Mouse (Mus musculus): Measurements from ENCODE around the gene Atxn2l.

Atxn2l gene

GRCm38 (mm10) chr7:126503273-126503878, at the start of gene Atxn2l:
Atxn2l (minus strand) TSS chr7:126503437.
- peak; percentile 98 for DNase-seq (ENCODE audit: extremely low read depth, insufficient read length, low spot score)

- no peak for DNase-seq (ENCODE audit: extremely low read depth, insufficient read length, low spot score)
Observed at GRCm38 (mm10) chr7:126545631-126546030, 42.4 kb upstream of the Atxn2l start.

- no peak for DNase-seq (ENCODE audit: extremely low read depth, insufficient read length, low spot score)
Observed at GRCm38 (mm10) chr7:126541661-126542060, 38.4 kb upstream of the Atxn2l start.

DNA sequence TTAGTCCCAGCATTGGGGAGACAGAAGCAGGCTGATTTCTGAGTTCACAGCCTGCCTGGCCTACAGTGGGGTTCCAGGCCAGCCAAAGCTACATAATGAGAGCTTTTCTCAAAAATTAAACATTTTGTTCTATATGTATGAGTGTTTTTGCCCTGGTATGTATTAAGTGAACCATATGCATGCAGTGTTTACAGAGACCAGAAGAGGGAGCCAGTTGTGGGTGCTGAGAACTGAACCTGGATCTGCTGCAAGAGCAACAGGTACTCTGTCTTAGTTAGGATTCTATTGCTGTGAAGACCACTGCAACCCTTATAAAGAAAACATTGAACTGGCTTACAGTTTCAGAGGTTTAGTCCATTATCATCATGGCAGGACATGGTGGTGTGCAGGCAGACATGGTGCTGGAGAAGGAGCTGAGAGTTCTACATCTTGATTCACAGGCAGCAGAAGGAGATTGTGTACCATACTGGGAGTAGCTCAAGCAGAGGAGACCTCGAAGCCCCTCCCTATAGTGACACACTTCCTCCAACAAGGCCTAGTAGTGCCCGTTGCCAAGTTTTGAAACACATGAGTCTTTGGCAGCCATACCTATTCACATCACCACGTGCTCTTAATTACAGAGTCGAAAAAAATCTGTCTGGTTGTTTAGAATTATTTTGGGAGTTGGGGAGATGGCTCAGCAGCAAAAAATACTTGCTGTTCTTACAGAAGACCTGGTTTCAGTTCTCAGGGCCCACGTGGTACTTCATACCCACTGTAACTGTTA, 34.8 kb upstream of the Atxn2l start:
- peak; percentile 23 for DNase-seq (ENCODE audit: extremely low read depth, insufficient read length, low spot score)

GRCm38 (mm10) chr7:126536466-126536865, 33.2 kb upstream of the Atxn2l start:
- DNase-seq (ENCODE audit: extremely low read depth, insufficient read length, low spot score), result no peak

GRCm38 (mm10) chr7:126535766-126536165, 32.5 kb upstream of the Atxn2l start:
- no peak for DNase-seq (ENCODE audit: extremely low read depth, insufficient read length, low spot score)

DNA sequence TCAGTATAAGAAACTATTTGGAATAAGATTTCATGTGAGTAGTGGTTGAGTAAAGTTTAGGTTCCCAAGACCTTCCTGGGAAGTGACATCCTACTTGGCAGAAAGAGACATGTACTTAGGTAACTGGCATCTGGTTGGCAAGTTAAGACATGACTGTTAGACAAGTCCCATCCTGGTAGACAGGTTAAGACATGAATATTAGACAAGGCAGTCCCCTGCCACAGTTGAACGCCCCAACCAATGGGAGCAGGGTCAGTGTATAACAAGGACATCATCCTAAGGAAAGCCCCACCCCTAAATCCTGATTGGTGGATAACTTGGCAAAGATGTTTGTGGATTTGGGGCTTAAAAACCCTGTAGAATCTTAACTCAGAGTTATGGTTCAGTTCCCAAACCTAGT, 30.2 kb upstream of the Atxn2l start:
- no peak for DNase-seq (ENCODE audit: extremely low read depth, insufficient read length, low spot score)

- peak; percentile 20 for DNase-seq (ENCODE audit: extremely low read depth, insufficient read length, low spot score)
Observed at GRCm38 (mm10) chr7:126528166-126528577, 24.9 kb upstream of the Atxn2l start.

DNA sequence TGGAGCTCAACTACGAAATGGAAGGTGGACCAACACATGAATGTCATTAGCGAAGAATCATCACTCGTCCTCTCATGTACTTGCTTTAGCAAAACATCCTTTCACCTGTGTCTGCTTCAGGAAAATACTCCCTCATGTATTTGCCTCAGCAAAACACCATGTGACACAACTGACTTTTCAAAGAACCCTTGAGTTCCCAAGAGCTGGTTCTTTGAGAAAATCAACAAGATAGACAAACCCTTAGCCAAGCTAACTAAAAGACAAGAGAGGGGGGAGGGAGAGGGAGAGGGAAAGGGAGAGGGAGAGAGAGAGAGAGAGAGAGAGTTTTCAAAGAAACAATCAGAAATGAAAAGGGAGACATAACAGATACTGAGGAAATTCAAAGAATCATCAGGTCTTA, 20.1 kb upstream of the Atxn2l start:
- DNase-seq (ENCODE audit: extremely low read depth, insufficient read length, low spot score), result no peak

GRCm38 (mm10) chr7:126519513-126519912, 16.3 kb upstream of the Atxn2l start:
- peak; percentile 31 for DNase-seq (ENCODE audit: extremely low read depth, insufficient read length, low spot score)

GRCm38 (mm10) chr7:126518261-126518941, 15.2 kb upstream of the Atxn2l start:
- no peak for DNase-seq (ENCODE audit: extremely low read depth, insufficient read length, low spot score)

GRCm38 (mm10) chr7:126511287-126511686, 8.1 kb upstream of the Atxn2l start:
- no peak for DNase-seq (ENCODE audit: extremely low read depth, insufficient read length, low spot score)

GRCm38 (mm10) chr7:126507126-126507778, 4.0 kb upstream of the Atxn2l start:
- no peak for DNase-seq (ENCODE audit: extremely low read depth, insufficient read length, low spot score)

- DNase-seq (ENCODE audit: extremely low read depth, insufficient read length, low spot score), result no peak
Observed at GRCm38 (mm10) chr7:126504913-126505312, 1.7 kb upstream of the Atxn2l start.

- DNase-seq (ENCODE audit: extremely low read depth, insufficient read length, low spot score), result no peak
Observed at GRCm38 (mm10) chr7:126502751-126503150, 486 bp downstream of the Atxn2l start.

DNA sequence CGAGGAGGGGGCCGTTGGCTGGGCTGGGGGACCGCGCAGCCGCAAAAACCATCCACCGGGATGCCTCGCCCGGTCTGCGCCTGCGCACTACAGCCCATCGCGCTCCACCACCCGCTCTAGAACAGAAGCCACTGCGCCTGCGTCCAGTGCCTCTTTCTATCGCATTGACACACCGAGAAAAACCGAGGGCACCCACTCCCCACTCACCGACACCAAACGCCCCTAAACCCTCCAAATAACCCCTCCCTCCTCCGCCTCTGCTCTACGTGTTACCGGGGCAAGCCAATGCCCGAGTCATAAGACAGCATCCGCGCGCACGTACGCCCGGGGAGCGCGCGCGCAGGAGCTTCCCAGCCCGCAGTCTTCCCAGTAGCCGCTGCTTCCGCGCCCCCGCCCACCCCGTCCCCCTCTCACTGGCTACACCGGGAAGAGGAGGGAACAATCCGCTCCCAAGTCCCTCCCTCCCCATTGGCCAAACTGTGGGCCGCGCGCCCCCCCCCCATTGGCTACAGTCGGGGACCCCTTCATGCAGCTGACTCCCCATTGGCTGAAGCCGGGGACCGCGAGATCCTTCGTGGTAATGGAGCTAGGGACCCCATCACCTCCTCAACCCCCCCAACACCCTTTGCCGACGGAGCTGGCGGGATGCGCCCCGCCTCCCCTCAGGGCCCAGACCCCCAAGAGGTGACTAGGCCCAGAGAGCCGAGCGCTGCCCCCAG, 1.1 kb downstream of the Atxn2l start:
- peak; percentile 98 for DNase-seq (ENCODE audit: extremely low read depth, insufficient read length, low spot score)

- no peak for DNase-seq (ENCODE audit: extremely low read depth, insufficient read length, low spot score)
Observed at GRCm38 (mm10) chr7:126501684-126502022, 1.6 kb downstream of the Atxn2l start.

- no peak for DNase-seq (ENCODE audit: extremely low read depth, insufficient read length, low spot score)
Observed at GRCm38 (mm10) chr7:126499416-126499815, 3.8 kb downstream of the Atxn2l start.

DNA sequence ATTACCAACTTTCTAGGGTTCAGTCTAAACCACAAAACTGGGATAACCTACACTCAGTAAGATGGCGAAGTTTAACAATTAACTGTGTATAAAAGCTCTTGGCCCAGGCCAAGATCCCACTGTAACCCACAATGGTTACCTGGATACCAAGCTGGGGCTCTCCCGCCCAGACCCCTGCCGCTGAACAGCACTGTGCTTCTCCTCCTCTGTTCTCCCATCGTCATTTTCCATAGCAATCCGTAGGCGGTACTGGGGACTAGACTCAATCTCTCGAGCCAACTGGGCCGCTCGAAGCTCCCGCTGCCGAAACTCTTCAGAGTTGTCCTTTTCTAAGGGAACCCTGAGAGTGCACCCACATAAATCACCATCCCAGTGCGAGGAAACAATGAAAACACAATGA, 5.3 kb downstream of the Atxn2l start:
- no peak for DNase-seq (ENCODE audit: extremely low read depth, insufficient read length, low spot score)

DNA sequence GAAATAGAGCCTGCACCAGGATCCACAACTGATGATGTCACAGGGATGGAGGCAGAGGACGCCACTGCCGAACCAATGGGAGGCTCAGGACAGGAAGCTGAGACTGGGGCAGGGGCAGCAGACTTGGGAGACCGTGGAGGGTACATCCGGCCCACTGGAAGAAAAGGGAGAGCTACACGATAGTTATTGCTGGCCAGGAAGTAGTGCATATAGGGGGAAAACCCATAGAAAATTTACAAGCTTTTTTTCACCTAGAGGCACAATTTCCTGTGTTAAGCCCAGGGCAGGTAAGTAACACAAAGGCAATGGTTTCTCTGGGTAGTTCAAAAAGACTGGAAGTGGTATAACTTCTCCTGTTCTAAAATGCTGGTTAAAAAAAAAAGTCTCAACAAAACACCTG, 6.8 kb downstream of the Atxn2l start:
- no peak for DNase-seq (ENCODE audit: extremely low read depth, insufficient read length, low spot score)

DNA sequence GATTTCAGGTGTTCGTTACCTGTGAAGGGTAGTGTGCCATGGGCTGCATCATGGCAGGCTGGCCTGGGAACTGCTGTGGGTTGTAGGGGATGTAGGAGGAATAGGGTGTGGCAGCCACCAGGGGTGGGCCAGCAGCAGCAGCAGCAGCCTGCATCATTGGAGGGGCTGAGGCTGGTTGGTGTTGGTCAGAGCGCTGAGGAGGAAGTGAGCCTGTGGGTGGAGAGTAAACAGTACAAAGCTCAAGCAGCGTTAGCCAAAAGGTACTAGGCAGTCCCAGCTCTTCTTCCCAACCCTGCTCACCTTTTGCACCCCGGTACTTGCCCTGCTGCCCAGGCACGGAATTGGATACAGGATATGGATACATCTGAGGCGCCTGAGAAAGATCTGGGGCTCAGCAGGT, 9.1 kb downstream of the Atxn2l start:
- DNase-seq (ENCODE audit: extremely low read depth, insufficient read length, low spot score), result no peak
